Mouse (Mus musculus) Muller cell, postnatal 12 days (primary cell): Measurements from ENCODE around the gene Defb9.
"Not testable (repeated sequence)": the region's sequence is repeated elsewhere in the genome, so short reads cannot be mapped to it uniquely, and the experiment has no call there.

Source experiments
- DNase-seq: peaks from one replicate; pipeline ENCODE4 v3.0.0-alpha.2; 2015; ENCODE audit errors: inconsistent ontology term

Defb9 gene

DNA sequence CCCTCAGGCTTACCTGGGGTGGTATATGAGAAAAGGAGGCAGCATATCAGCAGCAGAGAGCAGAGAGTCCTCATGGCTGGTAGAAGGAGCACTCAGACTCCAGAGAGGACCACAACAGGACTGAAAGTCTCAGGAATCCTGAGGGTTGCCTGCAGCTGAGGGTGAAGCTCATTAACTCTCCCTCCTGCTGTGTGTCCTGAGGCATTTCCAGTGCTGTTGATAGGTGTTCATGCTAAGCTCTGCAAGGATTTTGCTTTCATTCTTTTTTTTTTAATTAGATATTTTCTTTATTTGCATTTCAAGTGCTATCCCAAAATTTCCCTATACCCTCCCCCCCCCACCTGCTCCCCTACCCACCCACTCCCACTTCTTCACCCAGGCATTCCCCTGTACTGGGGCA is at the start of gene Defb9:
Gene Defb9, minus strand, starts transcription at position 101 of the 400 bp plus-strand sequence.
- peak; percentile 55 for DNase-seq

DNA sequence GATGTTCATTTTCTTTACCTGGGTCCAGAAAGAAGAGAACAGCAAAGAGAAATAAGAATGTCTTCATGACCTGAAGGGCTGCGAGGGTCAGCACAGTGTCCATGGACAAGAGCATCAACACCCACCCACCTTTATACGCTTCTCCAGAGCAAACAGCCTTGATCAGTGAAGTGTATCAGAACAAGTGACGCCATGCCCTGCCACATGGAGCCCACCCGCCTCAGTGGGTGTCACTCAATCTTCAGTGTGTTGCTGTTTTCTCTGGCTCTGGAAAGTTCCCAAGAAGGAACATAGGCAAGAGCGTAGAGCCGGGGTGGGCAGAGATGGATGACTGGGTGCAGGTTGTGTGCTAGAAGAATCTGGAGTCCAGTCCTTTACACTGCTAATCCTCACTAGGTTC is 47.4 kb upstream of the Defb9 start, which contains the start of gene Defb15:
Gene Defb15, minus strand, starts transcription at position 101 of the 400 bp plus-strand sequence.
- no peak for DNase-seq

DNA sequence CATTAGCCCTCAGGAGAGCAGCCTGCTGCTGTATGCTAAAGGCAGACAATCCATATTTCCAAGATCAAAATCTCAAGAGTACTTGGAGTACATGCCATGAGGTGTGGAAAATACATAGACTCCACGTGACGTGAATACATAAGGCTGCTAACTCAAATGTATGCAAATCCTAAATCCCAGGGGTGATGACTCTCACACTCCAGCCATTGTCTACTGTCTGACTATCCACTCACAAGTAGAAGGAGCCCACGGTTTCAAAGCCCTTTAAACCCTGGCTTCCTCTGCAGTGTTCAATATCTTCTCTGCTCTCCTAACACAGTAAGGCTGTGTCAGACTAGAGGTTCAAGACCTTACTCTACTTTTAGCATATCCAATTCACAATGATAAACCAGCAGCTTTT is 45.5 kb upstream of the Defb9 start:
- not testable (repeated sequence) for DNase-seq

DNA sequence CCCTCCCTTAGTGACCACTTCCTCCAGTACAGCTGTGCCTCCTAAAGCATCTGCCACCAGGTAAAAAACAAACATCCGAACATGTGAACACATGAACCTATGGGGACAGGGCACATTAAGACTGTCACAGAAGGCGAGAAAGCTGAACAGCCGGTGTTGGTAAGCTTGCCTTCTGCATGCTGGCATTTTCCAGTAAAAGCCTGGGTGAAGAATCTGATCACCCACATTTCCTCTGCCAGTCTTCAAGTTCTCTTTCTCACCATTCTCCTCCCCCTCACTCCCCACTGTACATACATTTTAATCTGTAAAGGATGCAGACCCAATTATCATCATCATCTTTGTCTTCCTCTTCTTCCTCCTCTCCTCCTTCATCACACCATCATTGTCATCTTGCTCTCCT is 30.4 kb upstream of the Defb9 start:
- no peak for DNase-seq

DNA sequence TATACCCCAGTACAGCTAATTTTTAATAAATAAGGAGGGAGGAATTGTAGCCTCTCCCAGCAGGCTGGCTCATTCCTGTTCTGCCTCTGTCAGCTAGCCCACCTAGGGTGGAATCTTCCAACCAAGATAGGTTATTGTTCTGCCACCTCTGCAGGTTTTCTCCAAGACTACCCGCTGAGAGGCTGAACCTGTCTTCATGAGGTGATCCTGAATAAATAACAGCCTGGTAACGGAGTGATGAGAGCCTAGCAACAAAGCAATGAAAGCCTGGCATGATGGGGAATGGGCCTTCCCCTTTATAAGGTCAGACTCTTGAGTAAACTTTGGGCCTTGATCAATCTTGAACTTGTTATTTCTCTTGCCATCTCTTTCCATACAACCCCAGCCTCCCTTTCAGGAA is 27.3 kb upstream of the Defb9 start:
- DNase-seq = no peak

DNA sequence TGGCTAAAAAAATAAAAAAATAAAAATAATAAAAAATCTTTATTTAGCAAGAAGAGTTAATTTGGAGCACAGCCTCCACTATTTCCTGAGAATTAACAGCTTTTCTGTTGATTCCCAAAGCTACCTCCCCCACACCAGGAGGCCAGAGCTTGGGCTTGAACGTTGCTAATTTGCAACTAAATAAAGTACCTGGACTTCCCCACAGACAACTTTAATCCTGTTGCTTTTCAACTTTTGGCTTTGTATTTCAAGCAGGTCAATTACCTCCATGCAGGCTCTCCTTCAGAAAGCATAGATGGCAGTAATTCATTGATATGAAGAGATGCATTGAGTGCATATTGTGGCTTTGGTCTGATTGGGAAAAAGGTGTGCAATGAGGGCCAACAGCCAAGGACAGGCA is 26.7 kb upstream of the Defb9 start:
- no peak for DNase-seq

DNA sequence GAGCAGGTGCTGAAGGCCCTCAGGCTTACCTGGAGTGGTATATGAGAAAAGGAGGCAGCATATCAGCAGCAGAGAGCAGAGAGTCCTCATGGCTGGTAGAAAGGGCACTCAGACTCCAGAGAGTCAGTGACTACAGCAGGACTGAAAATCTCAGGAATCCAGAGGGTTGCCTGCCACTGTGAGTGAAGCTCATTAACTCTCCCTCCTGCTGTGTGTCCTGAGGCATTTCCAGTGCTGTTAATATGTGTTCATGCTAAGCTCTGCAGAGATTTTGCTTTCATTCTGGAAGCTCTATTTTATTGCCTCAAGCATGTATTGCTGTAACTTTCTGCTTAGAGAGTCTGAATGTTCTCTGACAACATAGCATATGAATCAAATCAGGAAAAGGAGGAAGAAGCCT is 21.1 kb upstream of the Defb9 start, which contains the start of gene Defb11:
Gene Defb11, minus strand, starts transcription at position 123 of the 400 bp plus-strand sequence.
- peak; percentile 92 for DNase-seq

DNA sequence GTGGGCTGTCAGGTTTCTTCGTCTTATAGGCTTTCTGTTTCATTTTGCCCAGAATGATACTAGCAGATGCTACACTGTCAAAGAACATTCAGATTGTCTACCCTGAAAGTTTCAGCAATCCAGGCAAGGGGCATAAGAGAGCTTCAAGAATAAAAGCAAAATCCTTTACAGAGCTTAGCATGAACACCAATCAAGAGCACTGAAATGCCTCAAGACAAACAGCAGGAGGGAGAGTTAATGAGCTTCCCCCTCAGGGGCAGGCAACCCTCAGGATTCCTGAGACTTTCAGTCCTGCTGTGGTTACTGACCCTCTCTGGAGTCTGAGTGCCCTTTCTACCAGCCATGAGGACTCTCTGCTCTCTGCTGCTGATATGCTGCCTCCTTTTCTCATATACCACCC is 26.6 kb downstream of the Defb9 start, which contains the start of gene Defb10:
Gene Defb10, plus strand, starts transcription at position 316 of the 400 bp plus-strand sequence.
- DNase-seq = peak; percentile 78
